Mouse (Mus musculus) retina, postnatal 1 day (tissue): ENCODE results near the gene Csad.
"Not testable (repeated sequence)": the region's sequence is repeated elsewhere in the genome, so short reads cannot be mapped to it uniquely, and the experiment has no call there.

Experiments used
- DNase-seq: peaks from one replicate; pipeline ENCODE4 v3.0.0-alpha.2; 2012

Gene Csad

DNA sequence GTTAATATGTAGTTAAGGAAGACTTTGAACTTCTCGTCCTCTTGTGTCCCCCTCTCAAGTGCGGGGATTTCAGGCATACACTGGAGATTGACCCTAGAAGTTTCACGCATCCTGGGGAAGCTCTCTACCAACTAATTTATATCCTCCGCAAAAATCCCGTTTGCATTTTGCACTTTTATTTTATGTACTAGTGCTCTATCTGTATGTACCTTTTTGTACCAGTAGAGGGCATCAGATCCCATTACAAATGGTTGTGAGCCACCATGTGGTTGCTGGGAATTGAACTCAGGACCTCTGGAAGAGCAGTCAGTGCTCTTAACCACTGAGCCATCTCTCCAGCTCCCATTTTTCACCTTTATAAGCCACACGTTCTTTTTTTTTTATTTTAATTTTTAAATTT is 49.5 kb downstream of the Csad start:
- DNase-seq: not testable (repeated sequence)

DNA sequence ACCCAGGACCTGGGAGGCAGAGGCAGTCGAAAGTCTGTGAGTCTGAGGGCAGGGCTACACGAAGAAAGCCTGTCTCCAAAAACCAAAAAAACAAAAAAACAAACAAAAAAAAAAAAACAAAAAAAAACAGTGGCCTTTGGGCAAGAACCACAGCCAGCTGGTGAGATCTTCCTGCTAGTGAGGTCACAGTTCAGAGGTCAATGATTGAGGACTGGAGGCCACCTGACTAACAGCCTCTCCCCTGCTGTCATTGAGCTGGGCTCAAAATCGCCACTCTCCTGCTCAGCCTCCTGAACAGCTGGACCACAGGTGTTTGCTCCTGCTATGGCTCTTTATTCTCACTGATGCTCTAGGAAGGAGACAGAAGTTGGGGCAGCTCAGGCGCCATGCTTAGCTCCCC is 51.9 kb downstream of the Csad start:
- no peak for DNase-seq

DNA sequence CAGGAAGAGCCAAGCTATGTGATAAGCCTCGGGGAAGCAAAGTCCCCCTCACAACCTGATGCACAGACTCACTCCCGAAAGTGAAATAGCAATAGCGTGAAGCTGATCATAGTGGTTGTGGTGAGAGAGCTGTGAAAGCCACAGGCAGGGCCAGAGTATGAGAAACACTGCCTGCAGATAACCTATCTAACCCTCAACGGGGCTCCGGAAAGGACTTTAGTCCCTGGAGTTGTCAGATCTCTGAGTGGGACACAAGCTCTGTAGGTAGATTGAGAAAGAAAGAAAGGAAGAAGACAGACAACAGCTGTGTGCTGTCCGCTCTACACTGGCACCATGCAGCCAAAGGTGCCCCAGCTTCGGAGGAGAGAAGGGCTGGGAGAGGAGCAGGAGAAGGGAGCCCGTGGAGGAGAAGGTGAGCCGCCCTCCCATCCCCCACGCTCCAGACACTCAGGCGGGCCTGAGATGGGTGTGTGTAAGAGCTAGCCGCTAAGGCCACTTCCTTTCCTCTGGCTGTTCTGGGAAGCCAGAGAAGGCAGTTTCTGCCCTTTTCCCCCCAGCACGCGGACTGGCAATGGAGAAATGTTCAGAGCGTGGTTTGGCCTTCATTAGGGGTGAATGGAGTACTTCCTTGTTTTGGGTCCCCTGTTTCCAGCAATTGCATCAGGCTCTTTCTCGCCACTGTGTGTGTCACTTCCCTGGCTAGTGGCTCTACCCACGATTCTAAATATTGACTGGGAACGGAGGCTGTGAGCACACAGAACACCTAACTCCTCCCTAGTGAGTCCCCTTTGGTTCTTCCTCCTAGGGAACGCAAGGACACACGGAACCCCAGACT is 54.0 kb downstream of the Csad start, which contains the start of gene Soat2:
Soat2 (plus strand) TSS at position 226 of the 835 bp plus-strand sequence.
- no peak for DNase-seq

DNA sequence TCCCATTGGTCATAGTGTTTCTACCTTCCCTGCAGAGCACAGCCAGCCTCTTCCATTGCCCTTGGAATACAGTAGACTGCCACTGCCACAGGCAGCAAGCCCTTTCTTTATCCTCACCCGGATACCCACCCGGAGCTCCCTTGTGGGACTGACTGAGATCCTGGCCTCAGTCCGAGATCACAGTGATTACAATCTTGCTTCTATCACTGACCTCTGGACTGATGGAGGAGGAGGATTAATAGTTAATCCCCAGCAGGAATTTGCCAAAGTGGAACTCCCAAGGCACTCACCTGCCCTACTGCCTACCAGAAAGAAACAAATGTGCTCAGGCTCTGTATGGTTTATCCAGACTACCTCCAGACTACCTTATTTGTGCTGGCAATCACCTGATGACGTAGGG is 55.0 kb downstream of the Csad start:
- no peak for DNase-seq

DNA sequence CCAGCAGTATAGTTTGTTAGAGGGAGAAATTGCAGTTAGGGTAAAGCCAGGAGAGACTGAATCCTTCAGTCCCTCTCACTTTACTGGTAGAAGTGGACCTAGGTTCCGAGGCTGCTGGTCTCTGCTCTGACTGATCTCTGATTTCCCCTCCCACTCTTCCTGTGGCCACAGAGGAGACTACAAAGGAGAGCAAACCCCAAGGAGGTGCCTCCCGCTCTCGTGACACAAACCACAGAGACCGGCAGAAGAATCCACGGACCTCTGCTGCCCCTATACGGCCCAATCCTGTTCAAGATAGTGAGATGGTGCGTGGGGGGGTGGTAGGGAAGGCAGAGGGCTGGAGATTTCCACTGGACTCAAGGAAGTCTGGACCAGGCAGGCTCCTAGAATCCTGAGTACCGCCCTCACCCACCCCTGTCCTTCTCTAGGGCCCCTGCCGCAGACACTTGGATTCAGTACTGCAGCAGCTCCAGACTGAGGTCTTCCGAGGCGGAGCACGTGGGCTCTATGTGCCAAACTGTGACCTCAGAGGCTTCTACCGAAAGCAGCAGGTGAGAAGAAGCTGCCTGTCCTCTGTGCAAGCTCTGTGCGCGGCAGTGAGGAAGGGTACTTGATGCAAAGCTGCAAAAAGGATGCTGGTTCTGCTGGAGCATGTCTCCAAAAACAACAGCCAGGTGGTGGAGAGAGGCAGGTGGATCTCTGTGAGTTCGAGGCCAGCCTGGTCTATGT is 56.7 kb downstream of the Csad start:
- no peak for DNase-seq

DNA sequence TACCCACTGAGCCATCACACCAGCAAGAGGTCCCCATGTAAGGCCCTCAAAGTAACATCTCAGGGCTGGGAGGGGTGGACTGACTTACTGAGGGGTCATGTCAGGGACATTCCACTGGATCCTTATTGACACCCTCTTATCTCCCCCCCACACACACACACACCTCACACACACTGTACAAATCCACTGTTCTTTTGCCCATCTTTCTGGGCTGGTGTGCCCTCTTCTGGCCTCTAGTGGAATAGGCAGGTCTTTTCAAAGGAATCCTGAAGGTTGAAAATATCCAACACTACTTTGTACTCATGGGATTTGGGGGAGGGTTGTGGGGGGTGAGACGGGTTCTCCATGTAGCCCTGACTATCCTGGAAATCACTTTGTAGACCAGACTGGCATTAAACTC is 57.6 kb downstream of the Csad start:
- DNase-seq: peak; percentile 80

DNA sequence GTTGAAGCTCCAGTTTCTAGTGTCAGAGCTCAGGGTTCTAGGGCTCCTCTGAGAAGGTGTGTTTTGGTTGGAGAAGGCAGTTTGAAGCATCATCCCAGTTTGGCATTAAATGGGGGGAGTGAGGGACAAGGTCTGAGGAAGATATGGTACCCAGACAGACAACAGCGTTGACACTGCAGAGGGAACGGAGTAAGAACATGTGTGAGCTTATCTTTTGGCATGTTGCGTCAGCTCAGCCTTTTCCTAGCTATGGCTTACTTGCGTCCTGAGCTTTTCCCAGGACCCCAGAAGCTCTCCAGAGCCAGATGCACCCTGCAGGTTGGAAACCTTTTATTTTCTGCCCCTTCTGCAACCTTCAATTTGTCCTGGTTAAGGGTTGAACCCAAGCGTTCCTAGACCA is 58.4 kb downstream of the Csad start:
- DNase-seq: no peak

DNA sequence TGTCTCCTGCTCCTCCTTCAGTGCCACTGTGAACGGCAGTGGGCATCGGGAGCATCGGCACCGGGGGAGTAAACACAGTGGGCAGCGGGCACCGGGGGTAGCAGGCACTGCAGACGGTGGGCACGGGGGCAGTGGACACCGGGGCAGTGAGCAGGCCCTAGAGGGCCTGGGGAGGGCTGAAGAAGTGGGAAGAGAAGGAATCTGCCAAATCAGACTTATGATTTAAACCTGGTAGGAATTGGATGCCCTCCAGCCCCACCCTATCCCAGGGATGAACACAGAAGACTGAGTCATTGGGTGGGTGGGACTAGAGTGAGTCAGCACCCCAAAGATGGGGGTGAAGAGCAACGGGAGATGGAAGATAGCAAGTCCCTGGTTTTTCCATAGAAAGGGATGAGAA is 59.2 kb downstream of the Csad start:
- no peak for DNase-seq

DNA sequence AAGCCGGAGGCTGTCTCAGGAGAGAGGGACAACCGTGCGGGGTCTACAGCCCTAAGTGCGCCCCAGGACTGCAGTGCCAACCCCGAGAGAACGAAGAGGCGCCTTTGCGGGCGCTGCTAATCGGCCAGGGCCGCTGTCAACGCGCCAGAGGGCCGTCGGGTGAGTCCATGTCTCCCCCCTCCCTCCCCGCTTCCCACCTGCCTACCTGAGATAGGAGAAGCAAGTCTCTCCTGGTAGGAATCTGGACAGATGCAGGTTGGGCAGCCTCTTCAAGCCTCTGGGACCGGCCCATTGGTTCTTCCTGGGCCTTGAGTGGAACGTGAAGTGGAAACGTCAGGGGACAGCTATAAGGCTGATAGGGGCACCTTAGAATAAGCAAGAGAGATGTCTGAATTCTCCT is 59.8 kb downstream of the Csad start:
- no peak for DNase-seq

DNA sequence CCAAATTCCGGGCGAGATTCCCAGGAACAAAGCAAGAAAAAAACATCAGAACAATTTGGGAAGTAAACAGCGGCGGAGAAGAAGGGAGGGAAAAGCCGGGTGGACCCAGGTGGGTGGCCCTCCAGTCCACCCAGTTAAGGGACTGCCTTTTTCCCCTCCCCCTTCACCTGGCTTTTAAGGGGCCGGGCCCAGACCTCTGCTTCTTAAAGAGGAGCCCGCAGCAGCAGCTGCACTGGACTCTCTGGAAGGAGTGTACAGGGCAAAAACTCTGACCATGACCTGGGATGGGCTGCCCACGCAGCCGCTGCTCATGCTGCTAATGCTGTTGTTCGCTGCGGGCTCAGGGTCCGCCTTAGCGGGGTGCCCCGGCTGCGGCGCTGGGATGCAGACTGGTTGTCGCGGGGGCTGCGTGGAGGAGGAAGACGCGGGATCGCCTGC is 60.2 kb downstream of the Csad start, which contains the start of gene Igfbp6:
Igfbp6 (plus strand) TSS at position 89 of the 438 bp plus-strand sequence.
- DNase-seq: peak; percentile 13

DNA sequence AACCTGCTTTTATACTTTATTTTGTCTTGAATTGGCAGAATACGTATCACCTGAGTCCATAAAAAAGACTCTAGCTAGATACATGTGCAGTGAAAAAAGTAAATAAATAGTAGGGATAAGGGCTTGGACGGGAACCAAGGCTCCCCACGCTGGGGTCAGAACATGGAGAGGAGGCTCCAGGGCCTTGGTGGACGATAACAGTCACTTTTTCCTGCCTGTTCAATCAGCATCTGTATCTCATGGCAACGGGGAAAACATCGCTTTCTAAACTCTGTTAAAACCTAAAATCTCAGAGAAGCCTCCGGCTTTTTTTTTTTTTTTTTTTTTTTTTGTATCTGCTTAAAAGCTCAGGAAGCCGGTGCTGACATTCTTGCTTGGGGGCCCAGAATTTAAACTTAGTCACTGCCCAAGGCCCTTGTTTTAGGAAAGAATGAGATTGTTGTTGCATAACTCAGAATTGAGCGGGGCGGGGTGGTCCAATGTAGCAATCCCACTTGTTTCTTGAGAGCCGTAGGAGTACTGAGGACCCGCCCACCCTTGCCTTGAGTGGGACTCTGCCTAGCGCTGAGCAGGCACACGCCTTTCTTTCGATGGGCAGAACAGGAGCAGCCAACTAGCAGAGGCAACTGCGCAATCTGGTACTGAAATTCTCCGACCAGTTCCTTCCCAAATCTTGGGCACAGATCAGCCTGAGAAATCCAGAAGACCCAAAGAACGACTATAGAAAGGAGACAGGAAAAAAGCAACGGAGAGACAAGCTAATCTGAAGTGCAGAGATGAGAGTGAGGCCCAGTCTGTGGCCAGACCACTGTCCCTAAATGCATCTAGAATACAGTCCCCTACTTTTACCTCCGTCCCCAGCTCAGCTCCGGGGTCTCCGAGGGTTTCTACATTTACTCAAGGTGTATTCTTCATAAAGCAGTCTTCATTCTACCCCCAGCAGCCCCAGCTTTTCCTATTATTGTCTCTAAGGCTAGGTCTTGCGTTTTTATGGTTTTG is 61.3 kb downstream of the Csad start:
- no peak for DNase-seq

DNA sequence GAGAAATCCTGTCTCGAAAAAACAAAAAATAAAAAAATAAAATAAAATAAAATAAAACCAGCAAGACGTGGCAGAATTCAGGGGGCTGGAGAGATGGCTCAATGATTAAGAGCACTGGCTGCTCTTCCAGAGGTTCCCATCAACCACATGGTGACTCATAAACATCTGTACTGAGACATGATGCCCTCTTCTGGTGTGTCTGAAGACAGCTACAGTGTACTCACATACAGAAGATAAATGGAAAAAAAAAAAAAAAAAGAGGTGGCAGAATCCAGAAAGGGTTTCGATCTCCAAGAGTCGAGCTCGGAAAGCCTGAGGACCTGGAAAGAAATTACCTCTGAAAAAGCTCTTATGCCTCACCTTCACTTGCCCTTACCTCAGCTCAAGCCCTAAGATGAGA is 63.4 kb downstream of the Csad start:
- DNase-seq: no peak

DNA sequence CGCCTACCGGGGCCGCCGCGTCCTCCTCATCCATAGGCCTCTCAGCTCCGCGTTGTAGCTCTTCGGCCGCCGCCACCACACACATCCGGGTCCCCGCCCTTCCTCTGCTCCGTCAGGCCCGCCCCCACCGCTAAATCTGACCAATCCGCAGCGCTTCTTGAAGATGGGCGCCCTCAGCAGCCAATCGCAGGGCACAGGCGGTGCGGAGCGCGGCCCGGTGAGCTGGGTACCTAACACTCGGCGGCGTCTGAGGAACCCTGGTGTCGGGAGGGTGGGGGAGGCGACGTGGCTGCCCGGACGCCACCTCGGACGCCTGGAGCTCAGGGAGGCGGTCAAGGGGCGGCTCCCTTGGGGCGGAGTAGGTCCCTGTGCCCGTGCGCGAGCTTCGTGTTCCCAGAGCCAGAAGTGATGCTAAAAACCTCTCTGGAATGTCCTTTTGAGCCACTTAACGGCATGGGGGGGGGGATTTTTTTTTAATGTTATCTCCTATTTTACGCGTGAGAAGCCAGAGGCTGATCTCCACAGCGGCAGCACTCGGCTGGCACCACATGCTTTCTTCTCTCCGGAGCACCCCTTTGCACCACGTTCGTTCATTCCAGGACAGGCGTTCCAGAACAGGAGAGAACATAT is 68.3 kb downstream of the Csad start, which contains the start of gene Spryd3:
Spryd3 (minus strand) TSS at position 106 of the 630 bp plus-strand sequence.
- peak; percentile 98 for DNase-seq

DNA sequence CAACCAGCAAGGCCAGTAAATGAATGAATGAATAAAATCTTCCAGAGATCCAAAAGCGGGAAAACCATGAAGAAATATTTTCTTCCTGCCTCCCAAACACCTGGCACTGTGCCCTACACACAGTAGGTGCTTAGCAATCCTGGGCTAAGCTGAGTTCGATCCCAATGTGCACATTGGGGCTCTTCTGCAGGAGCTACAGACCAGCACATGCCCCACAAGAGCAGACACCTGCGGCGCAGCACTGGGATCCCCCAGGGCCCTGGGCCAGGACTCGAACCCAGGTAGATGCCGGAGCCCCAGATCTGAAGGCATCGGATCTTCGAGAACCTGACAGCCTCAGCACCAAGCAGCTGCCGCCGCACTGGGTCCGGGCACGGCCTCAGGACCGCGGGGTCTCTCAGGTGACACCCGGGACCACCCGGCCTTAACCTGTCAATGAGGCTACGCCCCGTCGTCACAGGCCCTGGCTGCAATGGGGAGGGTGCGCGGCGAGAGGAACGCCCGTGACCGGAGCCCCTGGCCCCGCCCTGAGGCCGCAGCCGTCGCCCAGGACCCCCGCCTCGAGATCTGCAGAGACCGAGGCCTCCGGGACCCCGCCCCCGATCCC is 68.9 kb downstream of the Csad start:
- no peak for DNase-seq

DNA sequence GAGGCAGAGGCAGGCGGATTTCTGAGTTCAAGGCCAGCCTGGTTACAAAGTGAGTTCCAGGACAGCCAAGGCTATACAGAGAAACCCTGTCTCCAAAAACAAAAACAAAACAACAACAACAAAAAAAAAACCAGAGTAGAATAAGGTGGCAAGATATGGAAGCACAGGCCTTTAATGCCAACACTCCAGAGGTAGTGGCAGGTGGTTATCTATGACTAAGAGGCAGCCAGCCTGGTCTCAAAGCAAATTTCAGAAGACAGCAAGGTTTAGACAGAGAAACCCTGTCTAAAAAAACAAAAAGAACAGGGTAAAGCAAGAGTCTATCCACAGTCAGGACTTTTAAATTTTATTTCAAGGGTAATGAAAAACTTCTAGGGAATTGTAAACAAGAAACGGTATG is 69.8 kb downstream of the Csad start:
- DNase-seq: no peak

DNA sequence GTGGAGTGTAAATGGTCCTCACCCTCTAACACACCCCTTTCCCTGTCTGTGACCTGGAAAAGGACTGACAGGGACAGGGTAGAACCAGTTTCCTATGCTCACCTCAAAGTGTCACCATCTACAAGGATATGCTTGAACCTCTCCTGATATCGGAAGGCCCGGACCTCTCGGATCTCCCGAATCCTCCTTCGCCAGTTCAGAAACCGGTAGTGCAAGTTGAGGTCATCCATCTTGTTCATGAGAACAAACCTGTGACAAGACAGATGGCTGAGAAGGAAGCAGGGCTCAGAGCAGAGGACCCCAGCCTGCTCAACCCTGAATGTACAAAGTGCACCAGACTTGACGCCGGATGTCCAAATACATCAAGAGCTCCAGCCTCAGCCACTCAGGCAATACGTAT is 71.2 kb downstream of the Csad start:
- DNase-seq: no peak
